Mouse (Mus musculus): ENCODE measurements around the gene Rheb. TPM values are rescaled to one million over a fixed set of nuclear protein-coding genes. Genes with fewer than 3 reads are reported as not detected.
A peak's percentile ranks its signal among the peaks of the same experiment; 100 is the strongest.

The Rheb gene
- polyA plus RNA-seq, 1 experiment from 2014 or later, result 198 TPM

GRCm38 (mm10) chr5:24792961-24793360 is 49.5 kb downstream of the Rheb start:
- no peaks in the 10 kb centered on the region for H3K27me3 ChIP-seq (replicated peaks; ENCODE audit: control insufficient read depth, insufficient read depth, low read length)
- H3K4me1 ChIP-seq (replicated peaks; ENCODE audit: control insufficient read depth, insufficient read depth, low read length), result no peaks in the 10 kb centered on the region
- no peak overlapping the region for H3K9ac ChIP-seq (ENCODE audit: low read length)
- no peak overlapping the region for H3K27ac ChIP-seq (ENCODE audit: low read depth)
- no peak for DNase-seq (ENCODE audit: low spot score)
- no peaks in the 10 kb centered on the region for H3K36me3 ChIP-seq (ENCODE audit: control insufficient read depth, insufficient read depth, low read length)
- H3K9me3 ChIP-seq (ENCODE audit: control insufficient read depth, low read length), result no peaks in the 10 kb centered on the region
- ATAC-seq (replicated peaks; ENCODE audit: low FRiP score, low TSS enrichment, low read depth), result no peak
- 70% methylated on average over 7 of the region's 7 CpGs for WGBS
- no peak overlapping the region for H3K4me3 ChIP-seq (ENCODE audit: low read depth, low read length)
- no peak overlapping the region for H3K4me2 ChIP-seq (ENCODE audit: low read length)

GRCm38 (mm10) chr5:24782957-24783356 is 59.5 kb downstream of the Rheb start:
- 0 out of 2 replicates have a peak, but pooled peaks cover 4% of the 10 kb centered on the region for H3K4me1 ChIP-seq (replicated peaks; ENCODE audit: control insufficient read depth, insufficient read depth, low read length)
- H3K4me3 ChIP-seq (ENCODE audit: low read depth, low read length), result no peak overlapping the region
- no peaks in the 10 kb centered on the region for H3K36me3 ChIP-seq (ENCODE audit: control insufficient read depth, insufficient read depth, low read length)
- no peak overlapping the region for H3K4me2 ChIP-seq (ENCODE audit: low read length)
- DNase-seq (ENCODE audit: low spot score), result no peak
- no peak overlapping the region for H3K9ac ChIP-seq (ENCODE audit: low read length)
- 0 out of 2 replicates have a peak, but pooled peaks cover 3% of the 10 kb centered on the region for H3K27me3 ChIP-seq (replicated peaks; ENCODE audit: control insufficient read depth, insufficient read depth, low read length)
- no peak overlapping the region for H3K27ac ChIP-seq (ENCODE audit: low read depth)
- 0 out of 2 replicates have a peak, but pooled peaks cover 2% of the 10 kb centered on the region for H3K9me3 ChIP-seq (ENCODE audit: control insufficient read depth, low read length)
- no peak for ATAC-seq (replicated peaks; ENCODE audit: low FRiP score, low TSS enrichment, low read depth)
- 82% methylated on average over 4 of the region's 4 CpGs for WGBS

- H3K4me2 ChIP-seq (ENCODE audit: low read length), result no peak overlapping the region
- 0 out of 2 replicates have a peak, but pooled peaks cover 2% of the 10 kb centered on the region for H3K9me3 ChIP-seq (ENCODE audit: control insufficient read depth, low read length)
- H3K36me3 ChIP-seq (ENCODE audit: control insufficient read depth, insufficient read depth, low read length), result no peaks in the 10 kb centered on the region
- 24% methylated on average over 5 of the region's 5 CpGs for WGBS
- H3K9ac ChIP-seq (ENCODE audit: low read length), result no peak overlapping the region
- no peak for DNase-seq (ENCODE audit: low spot score)
- H3K27ac ChIP-seq (ENCODE audit: low read depth), result no peak overlapping the region
- H3K4me1 ChIP-seq (replicated peaks; ENCODE audit: control insufficient read depth, insufficient read depth, low read length), result 0 out of 2 replicates have a peak, but pooled peaks cover 7% of the 10 kb centered on the region
- H3K4me3 ChIP-seq (ENCODE audit: low read depth, low read length), result no peak overlapping the region
- 0 out of 2 replicates have a peak, but pooled peaks cover 3% of the 10 kb centered on the region for H3K27me3 ChIP-seq (replicated peaks; ENCODE audit: control insufficient read depth, insufficient read depth, low read length)
- ATAC-seq (replicated peaks; ENCODE audit: low FRiP score, low TSS enrichment, low read depth), result no peak
Measured at GRCm38 (mm10) chr5:24781048-24781447, 61.4 kb downstream of the Rheb start.

GRCm38 (mm10) chr5:24779881-24780512 is 62.4 kb downstream of the Rheb start:
- Histone ChIP-seq H3K27me3 (replicated peaks; ENCODE audit: control insufficient read depth, insufficient read depth, low read length) (0 out of 2 replicates have a peak, but pooled peaks cover 3% of the 10 kb centered on the region), H3K9ac (ENCODE audit: low read length) (no peak overlapping the region), H3K36me3 (ENCODE audit: control insufficient read depth, insufficient read depth, low read length) (no peaks in the 10 kb centered on the region), H3K27ac (ENCODE audit: low read depth) (no peak overlapping the region), H3K4me1 (replicated peaks; ENCODE audit: control insufficient read depth, insufficient read depth, low read length) (0 out of 2 replicates have a peak, but pooled peaks cover 7% of the 10 kb centered on the region), H3K4me2 (ENCODE audit: low read length) (no peak overlapping the region), H3K4me3 (ENCODE audit: low read depth, low read length) (no peak overlapping the region), H3K9me3 (ENCODE audit: control insufficient read depth, low read length) (no peaks in the 10 kb centered on the region)
- 51% methylated on average over 15 of the region's 15 CpGs for WGBS
- 0 out of 2 replicates have a peak, but pooled peaks have one; percentile 19 for ATAC-seq (replicated peaks; ENCODE audit: low FRiP score, low TSS enrichment, low read depth)
- no peak for DNase-seq (ENCODE audit: low spot score)

GRCm38 (mm10) chr5:24779321-24779720 is 63.1 kb downstream of the Rheb start:
- ATAC-seq (replicated peaks; ENCODE audit: low FRiP score, low TSS enrichment, low read depth) (no peak), DNase-seq (ENCODE audit: low spot score) (no peak)
- H3K4me1 ChIP-seq (replicated peaks; ENCODE audit: control insufficient read depth, insufficient read depth, low read length), result 0 out of 2 replicates have a peak, but pooled peaks cover 7% of the 10 kb centered on the region
- H3K27ac ChIP-seq (ENCODE audit: low read depth), result no peak overlapping the region
- H3K27me3 ChIP-seq (replicated peaks; ENCODE audit: control insufficient read depth, insufficient read depth, low read length), result 0 out of 2 replicates have a peak, but pooled peaks cover 3% of the 10 kb centered on the region
- H3K4me3 ChIP-seq (ENCODE audit: low read depth, low read length), result no peak overlapping the region
- no peak overlapping the region for H3K4me2 ChIP-seq (ENCODE audit: low read length)
- no peak overlapping the region for H3K9ac ChIP-seq (ENCODE audit: low read length)
- H3K9me3 ChIP-seq (ENCODE audit: control insufficient read depth, low read length), result no peaks in the 10 kb centered on the region
- H3K36me3 ChIP-seq (ENCODE audit: control insufficient read depth, insufficient read depth, low read length), result no peaks in the 10 kb centered on the region

- H3K4me2 ChIP-seq (ENCODE audit: low read length), result 0 out of 2 replicates have a peak overlapping the region, but pooled peaks have one; percentile 11
- ATAC-seq (replicated peaks; ENCODE audit: low FRiP score, low TSS enrichment, low read depth), result no peak
- no peak for DNase-seq (ENCODE audit: low spot score)
- no peak overlapping the region for H3K4me3 ChIP-seq (ENCODE audit: low read depth, low read length)
- no peak overlapping the region for H3K9ac ChIP-seq (ENCODE audit: low read length)
- H3K27ac ChIP-seq (ENCODE audit: low read depth), result no peak overlapping the region
- H3K9me3 ChIP-seq (ENCODE audit: control insufficient read depth, low read length), result no peaks in the 10 kb centered on the region
- H3K4me1 ChIP-seq (replicated peaks; ENCODE audit: control insufficient read depth, insufficient read depth, low read length), result 0 out of 2 replicates have a peak, but pooled peaks cover 7% of the 10 kb centered on the region
- H3K36me3 ChIP-seq (ENCODE audit: control insufficient read depth, insufficient read depth, low read length), result no peaks in the 10 kb centered on the region
- WGBS, result 49% methylated on average over 13 of the region's 13 CpGs
- H3K27me3 ChIP-seq (replicated peaks; ENCODE audit: control insufficient read depth, insufficient read depth, low read length), result 0 out of 2 replicates have a peak, but pooled peaks cover 3% of the 10 kb centered on the region
Measured at GRCm38 (mm10) chr5:24778843-24779140, 63.6 kb downstream of the Rheb start.

- H3K4me3 ChIP-seq (ENCODE audit: low read depth, low read length), result no peak overlapping the region
- no peak overlapping the region for H3K27ac ChIP-seq (ENCODE audit: low read depth)
- H3K9ac ChIP-seq (ENCODE audit: low read length), result no peak overlapping the region
- H3K36me3 ChIP-seq (ENCODE audit: control insufficient read depth, insufficient read depth, low read length), result no peaks in the 10 kb centered on the region
- ATAC-seq (replicated peaks; ENCODE audit: low FRiP score, low TSS enrichment, low read depth) (no peak), DNase-seq (ENCODE audit: low spot score) (no peak)
- 0 out of 2 replicates have a peak, but pooled peaks cover 7% of the 10 kb centered on the region for H3K4me1 ChIP-seq (replicated peaks; ENCODE audit: control insufficient read depth, insufficient read depth, low read length)
- H3K4me2 ChIP-seq (ENCODE audit: low read length), result 0 out of 2 replicates have a peak overlapping the region, but pooled peaks have one; percentile 11
- H3K27me3 ChIP-seq (replicated peaks; ENCODE audit: control insufficient read depth, insufficient read depth, low read length), result 0 out of 2 replicates have a peak, but pooled peaks cover 3% of the 10 kb centered on the region
- H3K9me3 ChIP-seq (ENCODE audit: control insufficient read depth, low read length), result no peaks in the 10 kb centered on the region
- WGBS, result 30% methylated on average over 17 of the region's 17 CpGs
Measured at GRCm38 (mm10) chr5:24778082-24778842, 64.2 kb downstream of the Rheb start.

GRCm38 (mm10) chr5:24776681-24777080 is 65.7 kb downstream of the Rheb start:
- Histone ChIP-seq H3K4me1 (replicated peaks; ENCODE audit: control insufficient read depth, insufficient read depth, low read length) (0 out of 2 replicates have a peak, but pooled peaks cover 7% of the 10 kb centered on the region), H3K4me2 (ENCODE audit: low read length) (no peak overlapping the region), H3K9ac (ENCODE audit: low read length) (no peak overlapping the region), H3K27me3 (replicated peaks; ENCODE audit: control insufficient read depth, insufficient read depth, low read length) (0 out of 2 replicates have a peak, but pooled peaks cover 3% of the 10 kb centered on the region), H3K27ac (ENCODE audit: low read depth) (no peak overlapping the region), H3K4me3 (ENCODE audit: low read depth, low read length) (no peak overlapping the region), H3K36me3 (ENCODE audit: control insufficient read depth, insufficient read depth, low read length) (no peaks in the 10 kb centered on the region), H3K9me3 (ENCODE audit: control insufficient read depth, low read length) (no peaks in the 10 kb centered on the region)
- WGBS, result 64% methylated on average over 4 of the region's 4 CpGs
- ATAC-seq (replicated peaks; ENCODE audit: low FRiP score, low TSS enrichment, low read depth) (no peak), DNase-seq (ENCODE audit: low spot score) (no peak)
